Mouse (Mus musculus) forebrain, embryonic 16.5 days (tissue): ENCODE data around the gene Gm28308. TPM values are rescaled to one million over a fixed set of nuclear protein-coding genes. Genes with fewer than 3 reads are reported as not detected.

ENCODE experiments used
- ATAC-seq: fragments of 200-750 bp; cut with Nextera tagmentation; 2 replicates; pipeline ENCODE4 v1.8.0; 2017; ENCODE audit warnings: mild to moderate bottlenecking, moderate library complexity
- H3K27ac ChIP-seq: fragments of 300-500 bp; sonication (generic); 2 replicates; pipeline ENCODE4 v1.5.1; 2014; ENCODE audit warnings: low read length, control low read depth
- H3K27me3 ChIP-seq: fragments of 300-500 bp; sonication (generic); replicated peaks from 2 replicates; pipeline ENCODE4 v1.6.1; 2014; ENCODE audit warnings: low read length; ENCODE audit not compliant: control insufficient read depth, insufficient read depth
- H3K36me3 ChIP-seq: fragments of 300-500 bp; sonication (generic); 2 replicates; pipeline ENCODE4 v1.6.1; 2014; ENCODE audit not compliant: control insufficient read depth, insufficient read depth
- H3K4me1 ChIP-seq: fragments of 300-500 bp; sonication (generic); replicated peaks from 2 replicates; pipeline ENCODE4 v1.6.1; 2014; ENCODE audit warnings: low read length; ENCODE audit not compliant: control insufficient read depth, insufficient read depth
- H3K4me2 ChIP-seq: fragments of 300-500 bp; sonication (generic); 2 replicates; pipeline ENCODE4 v1.6.1; 2014; ENCODE audit warnings: mild to moderate bottlenecking, low read length, control low read depth
- H3K4me3 ChIP-seq: fragments of 300-500 bp; sonication (generic); replicated peaks from 2 replicates; pipeline ENCODE4 v1.5.1; 2014; ENCODE audit warnings: mild to moderate bottlenecking, low read length, control low read depth
- H3K9ac ChIP-seq: fragments of 300-500 bp; sonication (generic); replicated peaks from 2 replicates; pipeline ENCODE4 v1.6.1; 2014; ENCODE audit warnings: low read depth, low read length, control low read depth
- H3K9me3 ChIP-seq: fragments of 300-500 bp; sonication (generic); 2 replicates; pipeline ENCODE4 v1.6.1; 2016; ENCODE audit warnings: low read length; ENCODE audit not compliant: control insufficient read depth
- WGBS: fragments of 180-500 bp; shearing (Covaris S2); extraction: QIAGEN DNeasy Blood & Tissue Kit; methylation state at CpG from one replicate; pipeline ENCODE4 v1.1.7; 2014; 5-methylcytosine and 5-hydroxymethylcytosine counted together
- polyA plus RNA-seq: library from polyadenylated mRNA; unstranded; fragments of >200 nt; fragmentation: Nextera tagmentation; extraction: Ambion mirVana; gene quantifications from 2 replicates; pipeline ENCODE4 v1.2.1, GENCODE M21; 2015

Gm28308 gene
- polyA plus RNA-seq, 1 experiment from 2014 or later = not detected

GRCm38 (mm10) chr6:52156551-52157200, 56.5 kb downstream of the Gm28308 start:
- H3K27ac ChIP-seq = no peak overlapping the region
- H3K4me1 ChIP-seq = peaks cover 12% of the 10 kb centered on the region
- no peak overlapping the region for H3K4me3 ChIP-seq
- H3K4me2 ChIP-seq = no peak overlapping the region
- WGBS = 1% methylated on average over 20 of the region's 20 CpGs
- no peaks in the 10 kb centered on the region for H3K9me3 ChIP-seq
- H3K27me3 ChIP-seq = peaks cover 91% of the 10 kb centered on the region
- no peak for ATAC-seq
- no peaks in the 10 kb centered on the region for H3K36me3 ChIP-seq
- no peak overlapping the region for H3K9ac ChIP-seq

- Histone ChIP-seq H3K36me3 (no peaks in the 10 kb centered on the region), H3K27ac (no peak overlapping the region), H3K9me3 (no peaks in the 10 kb centered on the region), H3K4me2 (no peak overlapping the region), H3K4me1 (peaks cover 12% of the 10 kb centered on the region), H3K27me3 (peaks cover 91% of the 10 kb centered on the region), H3K9ac (no peak overlapping the region), H3K4me3 (no peak overlapping the region)
- 30% methylated on average over 3 of the region's 3 CpGs for WGBS
- ATAC-seq = no peak
These were observed 57.7 kb downstream of the Gm28308 start for GRCm38 (mm10) chr6:52155471-52155870.

GRCm38 (mm10) chr6:52154044-52154443, 59.1 kb downstream of the Gm28308 start:
- H3K9ac ChIP-seq = no peak overlapping the region
- no peak overlapping the region for H3K27ac ChIP-seq
- no peak overlapping the region for H3K4me2 ChIP-seq
- WGBS = 2% methylated on average over 5 of the region's 5 CpGs
- H3K27me3 ChIP-seq = peaks cover 90% of the 10 kb centered on the region
- no peaks in the 10 kb centered on the region for H3K36me3 ChIP-seq
- ATAC-seq = no peak
- peaks cover 4% of the 10 kb centered on the region; the same call in 1 of the 2 replicates for H3K9me3 ChIP-seq
- H3K4me3 ChIP-seq = no peak overlapping the region
- H3K4me1 ChIP-seq = peaks cover 12% of the 10 kb centered on the region

GRCm38 (mm10) chr6:52153270-52153669, 59.9 kb downstream of the Gm28308 start:
- WGBS = 2% methylated on average over 6 of the region's 6 CpGs
- ATAC-seq = no peak
- H3K27me3 ChIP-seq = peaks cover 89% of the 10 kb centered on the region
- H3K9me3 ChIP-seq = peaks cover 4% of the 10 kb centered on the region; the same call in 1 of the 2 replicates
- no peak overlapping the region for H3K4me3 ChIP-seq
- no peak overlapping the region for H3K9ac ChIP-seq
- H3K4me2 ChIP-seq = no peak overlapping the region
- H3K4me1 ChIP-seq = peaks cover 5% of the 10 kb centered on the region
- H3K36me3 ChIP-seq = no peaks in the 10 kb centered on the region
- no peak overlapping the region for H3K27ac ChIP-seq

GRCm38 (mm10) chr6:52152226-52153193, 60.6 kb downstream of the Gm28308 start:
- Histone ChIP-seq H3K4me1 (no peaks in the 10 kb centered on the region), H3K9ac (no peak overlapping the region), H3K36me3 (no peaks in the 10 kb centered on the region), H3K4me2 (no peak overlapping the region), H3K4me3 (no peak overlapping the region), H3K27ac (no peak overlapping the region), H3K9me3 (peaks cover 4% of the 10 kb centered on the region; the same call in 1 of the 2 replicates), H3K27me3 (peaks cover 89% of the 10 kb centered on the region)
- WGBS = 2% methylated on average over 16 of the region's 16 CpGs
- ATAC-seq = no peak

GRCm38 (mm10) chr6:52151571-52151970, 61.6 kb downstream of the Gm28308 start:
- no peak for ATAC-seq

GRCm38 (mm10) chr6:52150401-52150966, 62.7 kb downstream of the Gm28308 start:
- no peaks in the 10 kb centered on the region for H3K36me3 ChIP-seq
- H3K27me3 ChIP-seq = peaks cover 81% of the 10 kb centered on the region
- H3K9ac ChIP-seq = no peak overlapping the region
- no peak for ATAC-seq
- 3% methylated on average over 16 of the region's 16 CpGs for WGBS
- no peak overlapping the region for H3K27ac ChIP-seq
- no peak overlapping the region for H3K4me3 ChIP-seq
- no peak overlapping the region for H3K4me2 ChIP-seq
- H3K4me1 ChIP-seq = no peaks in the 10 kb centered on the region
- peaks cover 4% of the 10 kb centered on the region; the same call in 1 of the 2 replicates for H3K9me3 ChIP-seq

More at GRCm38 (mm10) chr6:52151571-52151970, 61.6 kb downstream of the Gm28308 start:
- Histone ChIP-seq H3K4me2 (no peak overlapping the region), H3K27me3 (peaks cover 88% of the 10 kb centered on the region), H3K9me3 (peaks cover 4% of the 10 kb centered on the region; the same call in 1 of the 2 replicates), H3K4me1 (no peaks in the 10 kb centered on the region), H3K9ac (no peak overlapping the region), H3K4me3 (no peak overlapping the region), H3K36me3 (no peaks in the 10 kb centered on the region), H3K27ac (no peak overlapping the region)
- WGBS = 1% methylated on average over 4 of the region's 4 CpGs

GRCm38 (mm10) chr6:52139115-52139514, 74.0 kb downstream of the Gm28308 start:
- H3K9ac ChIP-seq = no peak overlapping the region
- 89% methylated on average over 5 of the region's 5 CpGs for WGBS
- H3K9me3 ChIP-seq = no peaks in the 10 kb centered on the region
- ATAC-seq = no peak
- H3K27ac ChIP-seq = no peak overlapping the region
- no peaks in the 10 kb centered on the region for H3K4me1 ChIP-seq
- H3K4me2 ChIP-seq = no peak overlapping the region
- H3K27me3 ChIP-seq = no peaks in the 10 kb centered on the region
- no peak overlapping the region for H3K4me3 ChIP-seq
- no peaks in the 10 kb centered on the region for H3K36me3 ChIP-seq

GRCm38 (mm10) chr6:52138576-52138975, 74.6 kb downstream of the Gm28308 start:
- H3K9ac ChIP-seq = no peak overlapping the region
- 82% methylated on average over 10 of the region's 10 CpGs for WGBS
- no peaks in the 10 kb centered on the region for H3K4me1 ChIP-seq
- H3K4me2 ChIP-seq = no peak overlapping the region
- no peak overlapping the region for H3K4me3 ChIP-seq
- no peaks in the 10 kb centered on the region for H3K36me3 ChIP-seq
- no peaks in the 10 kb centered on the region for H3K9me3 ChIP-seq
- H3K27ac ChIP-seq = no peak overlapping the region
- no peak for ATAC-seq
- no peaks in the 10 kb centered on the region for H3K27me3 ChIP-seq
